ENCODE assay signal across 7 mouse cellular contexts in genomic region chr15:82271201-82271600, GRCm38 (mm10).
DNase-seq lines count a peak whose midpoint lies in the region.

No protein-coding gene starts in this region.

- DNase-seq in B cell, adult 2 months = peak; percentile 70 to 72
- DNase-seq in MN1 (ENCODE audit: low spot score) = peak; percentile 89
- peak; percentile 89 for DNase-seq in cerebellum, adult 9-10 months
- peak; percentile 69 to 71 for DNase-seq in frontal cortex, postnatal 36 days (ENCODE audit: low spot score in 2 of 2)
- DNase-seq in kidney, postnatal 14 days = peak; percentile 56
- peak; percentile 74 for DNase-seq in lung, postnatal 14 days
- DNase-seq in skeletal muscle tissue, adult 2 months (ENCODE audit: low read depth, low spot score) = peak; percentile 18

Comparison
In these comparisons a context has a peak if more than half of its experiments do, and no peak if none do; other contexts are left out.
1. Peak in every context shown above with its lines: DNase-seq.
2. DNase-seq: peak in every context shown above with its lines; median percentile 89 in MN1; 89 in cerebellum, adult 9-10 months; 74 in lung, postnatal 14 days; 71 in B cell, adult 2 months; 70 in frontal cortex, postnatal 36 days; 56 in kidney, postnatal 14 days; 18 in skeletal muscle tissue, adult 2 months.